Mouse (Mus musculus): ENCODE results near the gene Ncoa3. TPM values are rescaled to one million over a fixed set of nuclear protein-coding genes. Genes with fewer than 3 reads are reported as not detected.

The Ncoa3 gene
- polyA plus RNA-seq, 1 experiment from 2014 or later, result 18.5 TPM

DNA sequence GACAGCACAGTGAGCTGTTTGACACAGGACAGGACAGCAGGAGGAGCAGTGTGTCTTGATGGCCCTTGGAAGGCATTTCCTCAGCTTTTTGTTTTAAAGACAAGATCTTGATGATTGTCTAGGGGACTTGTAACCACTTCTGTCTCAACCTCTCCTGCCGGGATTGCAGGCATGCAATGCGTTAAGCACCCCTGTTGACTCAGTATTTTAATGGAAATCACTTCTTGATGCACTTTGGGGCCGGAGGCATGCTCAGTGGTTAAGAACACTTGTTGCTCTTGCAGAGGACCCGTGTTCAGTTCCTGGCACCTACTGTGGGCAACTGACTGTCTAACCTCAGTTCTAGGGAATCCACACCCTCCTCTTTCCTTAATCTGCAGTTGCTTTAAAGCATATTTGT lies 74.0 kb downstream of the Ncoa3 start:
- Histone ChIP-seq H3K4me1 (ENCODE audit: control insufficient read depth, insufficient read depth, low read length) (no peaks in the 10 kb centered on the region), H3K9me3 (ENCODE audit: control insufficient read depth, low read length) (no peaks in the 10 kb centered on the region), H3K4me3 (ENCODE audit: low read depth, low read length) (no peak overlapping the region), H3K27me3 (ENCODE audit: control insufficient read depth, insufficient read depth, low read length) (no peaks in the 10 kb centered on the region), H3K4me2 (ENCODE audit: low read depth, low read length) (no peak overlapping the region), H3K27ac (ENCODE audit: low read depth, low read length) (no peak overlapping the region), H3K36me3 (ENCODE audit: control insufficient read depth, insufficient read depth, low read length) (peaks cover 26% of the 10 kb centered on the region), H3K9ac (replicated peaks; ENCODE audit: low read depth, low read length) (no peak overlapping the region)
- 69% methylated on average over 4 of the region's 4 CpGs for WGBS
- ATAC-seq (ENCODE audit: low read depth), result no peak

- no peak for ATAC-seq (ENCODE audit: low read depth)
- Histone ChIP-seq H3K27ac (ENCODE audit: low read depth, low read length) (no peak overlapping the region), H3K36me3 (ENCODE audit: control insufficient read depth, insufficient read depth, low read length) (peaks cover 32% of the 10 kb centered on the region)
These were observed 75.8 kb downstream of the Ncoa3 start for GRCm38 (mm10) chr2:166068261-166068660.

GRCm38 (mm10) chr2:166069164-166069563 lies 76.7 kb downstream of the Ncoa3 start:
- no peak overlapping the region for H3K9ac ChIP-seq (replicated peaks; ENCODE audit: low read depth, low read length)
- H3K4me2 ChIP-seq (ENCODE audit: low read depth, low read length), result no peak overlapping the region
- H3K4me1 ChIP-seq (ENCODE audit: control insufficient read depth, insufficient read depth, low read length), result no peaks in the 10 kb centered on the region
- H3K4me3 ChIP-seq (ENCODE audit: low read depth, low read length), result no peak overlapping the region
- no peak for ATAC-seq (ENCODE audit: low read depth)
- H3K27ac ChIP-seq (ENCODE audit: low read depth, low read length), result no peak overlapping the region
- no peaks in the 10 kb centered on the region for H3K9me3 ChIP-seq (ENCODE audit: control insufficient read depth, low read length)
- 93% methylated on average over 5 of the region's 5 CpGs for WGBS
- H3K27me3 ChIP-seq (ENCODE audit: control insufficient read depth, insufficient read depth, low read length), result no peaks in the 10 kb centered on the region
- H3K36me3 ChIP-seq (ENCODE audit: control insufficient read depth, insufficient read depth, low read length), result peaks cover 36% of the 10 kb centered on the region

More at GRCm38 (mm10) chr2:166068261-166068660, 75.8 kb downstream of the Ncoa3 start:
- Histone ChIP-seq H3K9ac (replicated peaks; ENCODE audit: low read depth, low read length) (no peak overlapping the region), H3K4me3 (ENCODE audit: low read depth, low read length) (no peak overlapping the region), H3K4me1 (ENCODE audit: control insufficient read depth, insufficient read depth, low read length) (no peaks in the 10 kb centered on the region), H3K27me3 (ENCODE audit: control insufficient read depth, insufficient read depth, low read length) (no peaks in the 10 kb centered on the region), H3K9me3 (ENCODE audit: control insufficient read depth, low read length) (no peaks in the 10 kb centered on the region), H3K4me2 (ENCODE audit: low read depth, low read length) (no peak overlapping the region)
- 89% methylated on average over 9 of the region's 9 CpGs for WGBS

DNA sequence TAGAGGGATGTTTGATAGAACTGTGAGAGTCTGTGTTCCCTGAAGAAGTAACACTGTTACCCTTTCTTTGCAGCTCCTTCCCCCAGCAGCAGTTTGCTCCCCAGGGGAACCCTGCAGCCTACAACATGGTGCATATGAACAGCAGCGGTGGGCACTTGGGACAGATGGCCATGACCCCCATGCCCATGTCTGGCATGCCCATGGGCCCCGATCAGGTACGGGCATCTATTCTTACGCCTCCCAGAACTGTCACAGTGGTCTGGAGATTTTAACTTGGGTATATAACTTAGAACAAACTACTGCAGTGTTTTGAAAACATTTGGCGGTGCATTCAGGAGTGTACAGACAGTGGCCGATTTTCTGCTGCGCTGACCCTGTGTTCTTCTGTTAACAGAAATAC lies 77.3 kb downstream of the Ncoa3 start:
- Histone ChIP-seq H3K36me3 (ENCODE audit: control insufficient read depth, insufficient read depth, low read length) (peaks cover 36% of the 10 kb centered on the region), H3K4me1 (ENCODE audit: control insufficient read depth, insufficient read depth, low read length) (no peaks in the 10 kb centered on the region), H3K4me3 (ENCODE audit: low read depth, low read length) (no peak overlapping the region), H3K9me3 (ENCODE audit: control insufficient read depth, low read length) (no peaks in the 10 kb centered on the region), H3K27me3 (ENCODE audit: control insufficient read depth, insufficient read depth, low read length) (no peaks in the 10 kb centered on the region), H3K9ac (replicated peaks; ENCODE audit: low read depth, low read length) (no peak overlapping the region), H3K27ac (ENCODE audit: low read depth, low read length) (no peak overlapping the region), H3K4me2 (ENCODE audit: low read depth, low read length) (no peak overlapping the region)
- WGBS, result 94% methylated on average over 7 of the region's 7 CpGs
- no peak for ATAC-seq (ENCODE audit: low read depth)

GRCm38 (mm10) chr2:166071481-166071880 lies 79.0 kb downstream of the Ncoa3 start:
- H3K4me2 ChIP-seq (ENCODE audit: low read depth, low read length), result no peak overlapping the region
- ATAC-seq (ENCODE audit: low read depth), result no peak
- no peaks in the 10 kb centered on the region for H3K9me3 ChIP-seq (ENCODE audit: control insufficient read depth, low read length)
- no peak overlapping the region for H3K27ac ChIP-seq (ENCODE audit: low read depth, low read length)
- no peak overlapping the region for H3K9ac ChIP-seq (replicated peaks; ENCODE audit: low read depth, low read length)
- H3K4me1 ChIP-seq (ENCODE audit: control insufficient read depth, insufficient read depth, low read length), result no peaks in the 10 kb centered on the region
- H3K27me3 ChIP-seq (ENCODE audit: control insufficient read depth, insufficient read depth, low read length), result no peaks in the 10 kb centered on the region
- no peak overlapping the region for H3K4me3 ChIP-seq (ENCODE audit: low read depth, low read length)
- H3K36me3 ChIP-seq (ENCODE audit: control insufficient read depth, insufficient read depth, low read length), result peaks cover 28% of the 10 kb centered on the region
- 88% methylated on average over 5 of the region's 5 CpGs for WGBS

DNA sequence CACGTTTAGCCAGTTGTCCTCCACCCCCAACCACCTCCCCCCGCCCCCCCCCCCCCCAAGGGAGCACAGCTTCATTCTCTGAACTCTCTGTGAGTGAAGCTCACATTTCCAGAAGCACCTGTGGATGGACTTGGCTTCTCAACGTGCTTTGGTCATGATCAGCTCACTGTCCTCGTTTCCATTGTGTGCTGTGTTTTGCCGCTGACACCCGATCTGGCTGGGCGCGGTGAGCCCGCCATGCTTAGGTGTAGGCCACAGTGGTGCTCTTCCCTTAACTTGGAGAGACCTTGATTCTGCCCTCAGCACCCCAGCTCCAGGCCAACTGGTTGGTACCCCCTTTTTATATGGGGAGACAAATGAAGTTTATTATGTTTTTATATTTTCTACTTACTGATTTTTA lies 79.5 kb downstream of the Ncoa3 start:
- Histone ChIP-seq H3K36me3 (ENCODE audit: control insufficient read depth, insufficient read depth, low read length) (peaks cover 26% of the 10 kb centered on the region), H3K27ac (ENCODE audit: low read depth, low read length) (no peak overlapping the region), H3K4me1 (ENCODE audit: control insufficient read depth, insufficient read depth, low read length) (no peaks in the 10 kb centered on the region), H3K27me3 (ENCODE audit: control insufficient read depth, insufficient read depth, low read length) (no peaks in the 10 kb centered on the region), H3K9ac (replicated peaks; ENCODE audit: low read depth, low read length) (no peak overlapping the region), H3K4me2 (ENCODE audit: low read depth, low read length) (no peak overlapping the region), H3K9me3 (ENCODE audit: control insufficient read depth, low read length) (no peaks in the 10 kb centered on the region), H3K4me3 (ENCODE audit: low read depth, low read length) (no peak overlapping the region)
- WGBS, result 83% methylated on average over 9 of the region's 9 CpGs
- ATAC-seq (ENCODE audit: low read depth), result no peak

DNA sequence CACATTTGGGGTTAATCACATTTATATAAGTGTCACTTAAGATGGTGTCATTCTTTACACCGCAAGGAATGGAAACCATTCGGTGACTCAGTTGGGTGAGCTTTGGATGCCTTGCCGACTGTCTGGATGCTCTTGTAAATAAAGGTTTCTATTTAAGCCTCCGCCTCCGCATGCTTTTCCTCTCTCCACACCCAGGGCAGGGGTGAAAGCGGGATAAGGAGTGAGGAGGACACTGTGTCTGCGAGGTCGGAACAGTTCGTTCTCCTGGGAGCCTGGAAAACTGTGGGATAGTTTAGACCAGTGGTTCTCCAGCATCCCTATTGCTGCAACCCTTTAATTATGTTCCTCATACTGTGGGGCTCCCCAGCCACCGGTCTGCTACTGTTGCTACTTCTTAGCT lies 80.6 kb downstream of the Ncoa3 start:
- whole genome bisulfite sequencing, result 86% methylated on average over 10 of the region's 10 CpGs
- H3K9me3 ChIP-seq (ENCODE audit: control insufficient read depth, low read length), result no peaks in the 10 kb centered on the region
- H3K4me3 ChIP-seq (ENCODE audit: low read depth, low read length), result no peak overlapping the region
- no peaks in the 10 kb centered on the region for H3K27me3 ChIP-seq (ENCODE audit: control insufficient read depth, insufficient read depth, low read length)
- no peak overlapping the region for H3K9ac ChIP-seq (replicated peaks; ENCODE audit: low read depth, low read length)
- H3K36me3 ChIP-seq (ENCODE audit: control insufficient read depth, insufficient read depth, low read length), result peaks cover 26% of the 10 kb centered on the region
- no peak overlapping the region for H3K4me2 ChIP-seq (ENCODE audit: low read depth, low read length)
- no peaks in the 10 kb centered on the region for H3K4me1 ChIP-seq (ENCODE audit: control insufficient read depth, insufficient read depth, low read length)
- H3K27ac ChIP-seq (ENCODE audit: low read depth, low read length), result no peak overlapping the region
- no peak for ATAC-seq (ENCODE audit: low read depth)

DNA sequence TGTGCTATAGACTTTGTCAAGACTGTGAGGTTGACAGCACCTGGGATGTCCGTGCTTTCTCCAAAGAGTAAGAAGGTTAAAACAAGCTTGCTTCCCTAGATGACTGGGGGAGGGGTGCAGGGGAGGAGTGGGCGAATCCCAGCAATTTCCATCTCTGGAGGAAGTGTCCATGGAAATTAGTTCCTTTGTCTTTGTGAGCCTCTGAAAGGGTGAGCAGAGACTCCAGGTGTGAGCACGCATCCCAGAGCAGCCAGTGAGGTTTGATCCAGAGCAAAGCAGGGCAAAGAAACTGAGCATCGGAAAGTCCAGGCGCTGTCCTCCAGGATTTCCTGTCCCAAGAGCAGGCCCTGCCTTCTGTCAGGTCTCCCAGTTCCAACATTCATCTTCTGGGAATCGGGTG lies 81.9 kb downstream of the Ncoa3 start:
- Histone ChIP-seq H3K4me3 (ENCODE audit: low read depth, low read length) (no peak overlapping the region), H3K9me3 (ENCODE audit: control insufficient read depth, low read length) (no peaks in the 10 kb centered on the region), H3K27me3 (ENCODE audit: control insufficient read depth, insufficient read depth, low read length) (no peaks in the 10 kb centered on the region), H3K27ac (ENCODE audit: low read depth, low read length) (no peak overlapping the region), H3K4me1 (ENCODE audit: control insufficient read depth, insufficient read depth, low read length) (no peaks in the 10 kb centered on the region), H3K9ac (replicated peaks; ENCODE audit: low read depth, low read length) (no peak overlapping the region), H3K4me2 (ENCODE audit: low read depth, low read length) (no peak overlapping the region), H3K36me3 (ENCODE audit: control insufficient read depth, insufficient read depth, low read length) (peaks cover 28% of the 10 kb centered on the region)
- no peak for ATAC-seq (ENCODE audit: low read depth)
- WGBS, result 59% methylated on average over 6 of the region's 6 CpGs

DNA sequence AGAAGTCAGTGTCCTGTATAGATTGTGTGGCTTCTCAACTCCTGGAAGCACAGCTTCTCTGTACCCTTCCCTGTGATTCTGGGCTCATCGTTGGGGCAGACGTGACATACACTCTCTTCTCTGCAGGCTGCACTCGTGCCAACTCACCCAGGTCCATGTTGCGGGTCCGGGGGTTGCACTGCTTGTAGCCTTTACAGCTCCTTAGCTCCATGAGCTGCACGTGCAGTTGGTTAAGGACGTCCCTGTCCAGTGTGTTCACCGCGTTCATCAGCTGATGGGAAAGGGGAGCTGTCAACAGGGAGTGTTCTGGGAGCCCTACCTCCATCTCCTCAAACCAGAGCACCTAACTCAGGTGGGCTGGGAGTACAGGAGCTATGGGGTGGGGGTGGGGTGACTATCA lies 84.9 kb downstream of the Ncoa3 start:
- 93% methylated on average over 9 of the region's 9 CpGs for WGBS
- no peak overlapping the region for H3K4me2 ChIP-seq (ENCODE audit: low read depth, low read length)
- no peak for ATAC-seq (ENCODE audit: low read depth)
- no peak overlapping the region for H3K4me3 ChIP-seq (ENCODE audit: low read depth, low read length)
- H3K4me1 ChIP-seq (ENCODE audit: control insufficient read depth, insufficient read depth, low read length), result no peaks in the 10 kb centered on the region
- no peaks in the 10 kb centered on the region for H3K27me3 ChIP-seq (ENCODE audit: control insufficient read depth, insufficient read depth, low read length)
- H3K27ac ChIP-seq (ENCODE audit: low read depth, low read length), result no peak overlapping the region
- H3K9me3 ChIP-seq (ENCODE audit: control insufficient read depth, low read length), result no peaks in the 10 kb centered on the region
- peaks cover 28% of the 10 kb centered on the region for H3K36me3 ChIP-seq (ENCODE audit: control insufficient read depth, insufficient read depth, low read length)
- no peak overlapping the region for H3K9ac ChIP-seq (replicated peaks; ENCODE audit: low read depth, low read length)

DNA sequence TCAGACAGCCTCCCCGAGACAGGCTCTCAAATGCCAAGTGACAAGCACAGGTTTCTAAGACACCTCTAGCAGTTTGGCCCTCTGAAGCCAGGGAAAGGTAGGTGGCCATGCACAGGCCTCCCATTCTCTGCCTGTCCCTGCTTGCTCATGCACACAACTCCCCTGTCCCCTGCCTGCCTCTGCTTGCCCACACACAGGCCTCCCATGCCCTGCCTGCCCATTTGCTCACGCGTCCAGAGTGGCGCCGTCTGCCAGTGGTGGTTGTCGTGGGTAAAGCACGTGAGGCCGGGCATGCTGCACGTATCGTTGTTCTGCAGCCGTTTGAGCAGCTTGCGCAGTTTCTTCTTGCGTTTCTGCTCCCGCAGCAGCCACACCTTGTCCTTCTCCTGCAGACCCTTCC lies 86.8 kb downstream of the Ncoa3 start:
- no peak overlapping the region for H3K9ac ChIP-seq (replicated peaks; ENCODE audit: low read depth, low read length)
- no peak overlapping the region for H3K4me3 ChIP-seq (ENCODE audit: low read depth, low read length)
- ATAC-seq (ENCODE audit: low read depth), result no peak

More for the DNA sequence above, 86.8 kb downstream of the Ncoa3 start:
- WGBS, result 96% methylated on average over 14 of the region's 14 CpGs
- Histone ChIP-seq H3K4me2 (ENCODE audit: low read depth, low read length) (no peak overlapping the region), H3K27me3 (ENCODE audit: control insufficient read depth, insufficient read depth, low read length) (no peaks in the 10 kb centered on the region), H3K36me3 (ENCODE audit: control insufficient read depth, insufficient read depth, low read length) (peaks cover 15% of the 10 kb centered on the region; the same call in 1 of the 2 replicates), H3K27ac (ENCODE audit: low read depth, low read length) (no peak overlapping the region), H3K4me1 (ENCODE audit: control insufficient read depth, insufficient read depth, low read length) (no peaks in the 10 kb centered on the region; the same call in 1 of the 2 replicates), H3K9me3 (ENCODE audit: control insufficient read depth, low read length) (no peaks in the 10 kb centered on the region)
